Mouse (Mus musculus) ES-E14 (cell line): ENCODE measurements around the gene Cel. TPM values are rescaled to one million over a fixed set of nuclear protein-coding genes. Genes with fewer than 3 reads are reported as not detected.

Experiments used
- DNase-seq: peaks from one replicate; pipeline ENCODE4 v3.0.0-alpha.2; 2013; ENCODE audit warnings: low read depth, low spot score
- H3K27ac ChIP-seq: 2 replicates; pipeline ENCODE4 v1.5.1; 2012; ENCODE audit warnings: low read depth, mild to moderate bottlenecking, low read length, moderate library complexity, mixed read lengths; ENCODE audit not compliant: poor library complexity, insufficient read depth, severe bottlenecking
- H3K36me3 ChIP-seq: 2 replicates; pipeline ENCODE4 v1.6.1; 2012; ENCODE audit warnings: mild to moderate bottlenecking, low read length, moderate library complexity, mixed read lengths; ENCODE audit not compliant: control insufficient read depth, poor library complexity, insufficient read depth, severe bottlenecking
- H3K4me1 ChIP-seq, 2 experiments: fragments of 150-350 bp in 1 of 2; sonication (generic) in 1 of 2; 2 replicates each; pipeline ENCODE4 v1.6.1; 2012; ENCODE audit warnings: low read length in 2 of 2, mild to moderate bottlenecking in 1 of 2, mixed read lengths in 1 of 2; ENCODE audit not compliant: control insufficient read depth in 2 of 2, insufficient read depth in 2 of 2, poor library complexity in 1 of 2
- H3K4me3 ChIP-seq, 2 experiments: fragments of 150-350 bp in 1 of 2; sonication (generic) in 1 of 2; 2 replicates each; pipeline ENCODE4 v1.5.1; 2012; ENCODE audit warnings: low read length in 2 of 2, low read depth in 1 of 2, mild to moderate bottlenecking in 1 of 2, mixed read lengths in 1 of 2; ENCODE audit not compliant: insufficient read depth in 1 of 2, poor library complexity in 1 of 2, severe bottlenecking in 1 of 2
- H3K9ac ChIP-seq: 2 replicates; pipeline ENCODE4 v1.6.1; 2012; ENCODE audit warnings: low read depth, mild to moderate bottlenecking, low read length, mixed read lengths; ENCODE audit not compliant: poor library complexity, insufficient read depth, severe bottlenecking
- H3K9me3 ChIP-seq: fragments of 150-350 bp; sonication (generic); 2 replicates; pipeline ENCODE4 v1.6.1; 2012; ENCODE audit warnings: low read depth, mild to moderate bottlenecking, low read length; ENCODE audit not compliant: control insufficient read depth, insufficient read depth
- CHD2 ChIP-seq: IDR thresholded peaks from 2 replicates; pipeline ENCODE4 v1.6.1; 2014; ENCODE audit warnings: mild to moderate bottlenecking, low read depth, low read length, inconsistent platforms
- HCFC1 ChIP-seq: IDR thresholded peaks from 2 replicates; pipeline ENCODE4 v1.6.1; 2012; ENCODE audit warnings: low read length, inconsistent platforms, borderline replicate concordance; ENCODE audit not compliant: insufficient read depth
- MAFK ChIP-seq: IDR thresholded peaks from 2 replicates; pipeline ENCODE4 v1.6.1; 2014; ENCODE audit warnings: mild to moderate bottlenecking, low read depth, low read length, inconsistent platforms; ENCODE audit not compliant: insufficient read depth
- ZC3H11A ChIP-seq: IDR thresholded peaks from 2 replicates; pipeline ENCODE4 v1.6.1; 2012; ENCODE audit warnings: low read depth, mild to moderate bottlenecking, inconsistent platforms, low read length, borderline replicate concordance
- ZNF384 ChIP-seq: IDR thresholded peaks from 2 replicates; pipeline ENCODE4 v1.6.1; 2012; ENCODE audit warnings: low read depth, low read length, inconsistent platforms
- in situ Hi-C, 2 experiments: fragments of 600-800 bp; cut with MboI; formaldehyde crosslinking; loops; one replicate each; pipeline ENCODE4 v1.15.1; 2025; ENCODE audit warnings: low sequenced_read_pairs in 2 of 2, inconsistent platforms in 1 of 2; ENCODE audit not compliant: unreplicated experiment in 2 of 2
- total RNA-seq: library from RNA; depleted of rRNA; stranded (reverse); fragments of 300-350 nt; gene quantifications from 2 replicates; pipeline ENCODE4 v1.2.3, GENCODE M21; 2012

Cel gene
- total RNA-seq, 1 experiment = not detected

- H3K4me1 ChIP-seq = peaks cover 2 to 15% of the 10 kb centered on the region in 2 experiments; a peak in 2 of 4 replicates
- no peak overlapping the region for H3K9ac ChIP-seq
- no peak for TF ChIP-seq MAFK
- TF ChIP-seq HCFC1 = no peak
- no peak for TF ChIP-seq ZNF384
- TF ChIP-seq CHD2 = no peak
- no peak for TF ChIP-seq ZC3H11A
- no peak overlapping the region for H3K27ac ChIP-seq
- no peak overlapping the region for H3K4me3 ChIP-seq
- in situ Hi-C loops = no loop called here
- no peaks in the 10 kb centered on the region for H3K9me3 ChIP-seq
- DNase-seq = no peak
- no peaks in the 10 kb centered on the region for H3K36me3 ChIP-seq
Observed at GRCm38 (mm10) chr2:28536166-28536565, 27.0 kb downstream of the Cel start.

- H3K4me1 ChIP-seq = peaks cover 2 to 15% of the 10 kb centered on the region in 2 experiments; a peak in 2 of 4 replicates
- no peak for DNase-seq
Observed at GRCm38 (mm10) chr2:28535650-28536049, 27.6 kb downstream of the Cel start.

GRCm38 (mm10) chr2:28535263-28535540 is 28.0 kb downstream of the Cel start:
- Histone ChIP-seq H3K4me1 (peaks cover 2 to 15% of the 10 kb centered on the region in 2 experiments; a peak in 2 of 4 replicates), H3K9ac (no peak overlapping the region), H3K9me3 (no peaks in the 10 kb centered on the region), H3K4me3 (no peak overlapping the region), H3K27ac (no peak overlapping the region), H3K36me3 (no peaks in the 10 kb centered on the region)
- TF ChIP-seq ZNF384 = no peak
- no peak for TF ChIP-seq MAFK
- TF ChIP-seq ZC3H11A = no peak
- no peak for TF ChIP-seq HCFC1
- no peak for TF ChIP-seq CHD2
- in situ Hi-C loops = no loop called here
- DNase-seq = no peak

More at GRCm38 (mm10) chr2:28535650-28536049, 27.6 kb downstream of the Cel start:
- Histone ChIP-seq H3K4me3 (no peak overlapping the region), H3K9me3 (no peaks in the 10 kb centered on the region), H3K9ac (no peak overlapping the region), H3K36me3 (no peaks in the 10 kb centered on the region), H3K27ac (no peak overlapping the region)
- in situ Hi-C loops = no loop called here
- TF ChIP-seq ZNF384 (no peak), ZC3H11A (no peak), HCFC1 (no peak), CHD2 (no peak), MAFK (no peak)

- no peak overlapping the region for H3K27ac ChIP-seq
- no peaks in the 10 kb centered on the region for H3K9me3 ChIP-seq
- peaks cover 2 to 15% of the 10 kb centered on the region in 2 experiments; a peak in 2 of 4 replicates for H3K4me1 ChIP-seq
- TF ChIP-seq CHD2 = no peak
- no peak for TF ChIP-seq ZNF384
- no peak for TF ChIP-seq ZC3H11A
- no peak for TF ChIP-seq HCFC1
- TF ChIP-seq MAFK = no peak
- H3K36me3 ChIP-seq = no peaks in the 10 kb centered on the region
- no peak overlapping the region for H3K9ac ChIP-seq
- no peak overlapping the region for H3K4me3 ChIP-seq
- in situ Hi-C loops = no loop called here
- no peak for DNase-seq
Observed at GRCm38 (mm10) chr2:28534436-28535262, 28.6 kb downstream of the Cel start.
